Mouse (Mus musculus) c-Kit-positive CD71-positive TER-119-negative erythroid progenitor cells, embryonic 14.5 days (primary cell): ENCODE results near the gene Zfp14.

Source experiments
- DNase-seq: peaks from one replicate; pipeline ENCODE4 v3.0.0-alpha.2; 2013; ENCODE audit warnings: low read depth

Gene Zfp14

DNA sequence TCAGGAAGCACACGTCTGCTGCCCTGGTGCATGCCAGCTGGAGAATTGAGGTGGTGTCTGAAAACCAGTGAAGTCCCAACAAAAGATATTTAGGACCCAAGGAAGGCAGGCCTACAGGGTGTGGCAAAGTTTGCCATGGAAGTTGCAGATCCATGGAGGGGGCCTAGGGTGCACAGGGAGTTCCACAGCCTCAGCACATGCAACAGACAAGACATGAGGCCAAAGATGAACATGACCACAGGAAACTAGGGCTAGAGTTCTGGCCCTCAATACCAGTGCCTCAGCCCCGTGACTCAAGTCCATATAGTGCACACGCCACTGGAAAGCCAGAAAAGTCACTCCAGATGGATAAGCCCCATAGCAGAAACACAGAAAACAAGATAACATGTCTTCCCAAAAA lies 22.6 kb downstream of the Zfp14 start:
- DNase-seq: no peak

GRCm38 (mm10) chr7:30027331-30027730 lies 23.8 kb downstream of the Zfp14 start:
- no peak for DNase-seq

GRCm38 (mm10) chr7:30025358-30025757 lies 25.8 kb downstream of the Zfp14 start:
- DNase-seq: no peak

DNA sequence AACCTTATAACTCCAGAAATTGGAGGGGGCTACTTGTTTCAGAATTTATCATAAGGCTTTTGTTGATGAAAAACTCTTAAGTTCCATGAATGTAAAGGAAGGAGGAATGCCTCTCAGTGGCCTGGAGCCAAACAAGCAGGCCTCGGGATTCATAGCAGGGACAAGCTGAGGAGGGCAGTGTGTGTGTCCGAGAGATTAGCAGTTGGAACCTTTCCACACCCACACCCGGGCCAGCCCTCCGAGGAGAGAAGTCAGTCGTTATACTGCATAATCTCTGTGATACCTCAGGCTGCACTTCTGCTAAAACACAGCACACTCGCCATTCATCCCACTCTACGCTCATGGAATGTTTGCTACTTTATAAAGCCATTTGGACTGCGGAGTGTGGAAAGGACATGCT lies 27.4 kb downstream of the Zfp14 start:
- DNase-seq: no peak

DNA sequence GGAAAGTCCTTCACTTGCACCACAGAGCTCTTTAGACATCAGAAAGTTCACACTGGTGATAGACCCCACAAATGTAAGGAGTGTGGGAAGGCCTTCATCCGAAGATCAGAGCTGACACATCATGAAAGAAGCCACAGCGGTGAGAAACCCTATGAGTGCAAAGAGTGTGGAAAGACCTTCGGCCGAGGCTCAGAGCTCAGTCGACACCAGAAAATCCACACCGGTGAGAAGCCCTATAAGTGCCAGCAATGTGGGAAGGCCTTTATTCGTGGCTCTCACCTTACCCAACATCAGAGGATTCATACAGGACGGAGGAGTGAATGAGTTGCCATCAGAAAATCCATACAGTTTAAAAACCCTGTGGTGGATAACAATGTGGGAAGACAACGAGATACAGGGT lies 27.9 kb downstream of the Zfp14 start:
- DNase-seq: no peak

DNA sequence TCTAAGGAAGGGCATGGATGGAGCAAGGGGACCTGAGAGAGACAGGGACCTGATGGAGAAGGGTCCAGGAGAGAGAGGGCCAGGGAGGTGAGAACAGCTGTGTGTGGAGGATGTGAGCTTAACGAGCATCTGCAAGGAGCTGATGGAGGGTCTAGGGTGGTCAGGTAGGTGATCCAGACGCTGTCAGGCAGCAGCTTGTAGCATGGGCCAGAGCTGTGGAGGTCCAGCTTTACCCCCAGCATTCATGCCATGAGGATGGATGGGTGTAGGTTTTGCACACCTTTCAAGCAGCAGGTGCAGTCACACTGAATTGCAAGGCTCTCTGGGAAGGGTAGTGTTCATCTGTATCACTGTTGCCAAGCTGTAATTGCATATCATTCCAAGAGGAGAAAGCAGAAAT lies 31.6 kb downstream of the Zfp14 start:
- no peak for DNase-seq

DNA sequence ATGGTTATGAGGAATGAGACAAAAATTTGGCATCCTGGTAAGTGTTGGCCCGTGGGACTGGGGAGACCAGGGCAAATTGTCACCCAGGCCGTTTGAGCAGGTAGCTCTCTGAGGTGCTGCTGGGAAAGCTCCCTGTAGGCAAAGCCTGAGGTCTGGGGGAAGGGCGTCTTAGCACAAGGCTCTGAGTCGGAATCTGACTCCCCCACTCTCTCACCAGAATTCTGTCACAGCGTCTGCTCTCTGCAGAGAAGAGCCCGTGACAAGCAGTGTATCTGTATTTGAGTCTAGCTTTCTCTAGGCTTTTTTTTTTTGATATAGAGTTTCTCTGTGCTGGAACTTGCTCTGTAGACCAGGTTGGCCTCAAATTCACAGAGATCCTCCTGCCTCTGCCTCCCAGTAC lies 34.0 kb downstream of the Zfp14 start:
- DNase-seq: no peak

DNA sequence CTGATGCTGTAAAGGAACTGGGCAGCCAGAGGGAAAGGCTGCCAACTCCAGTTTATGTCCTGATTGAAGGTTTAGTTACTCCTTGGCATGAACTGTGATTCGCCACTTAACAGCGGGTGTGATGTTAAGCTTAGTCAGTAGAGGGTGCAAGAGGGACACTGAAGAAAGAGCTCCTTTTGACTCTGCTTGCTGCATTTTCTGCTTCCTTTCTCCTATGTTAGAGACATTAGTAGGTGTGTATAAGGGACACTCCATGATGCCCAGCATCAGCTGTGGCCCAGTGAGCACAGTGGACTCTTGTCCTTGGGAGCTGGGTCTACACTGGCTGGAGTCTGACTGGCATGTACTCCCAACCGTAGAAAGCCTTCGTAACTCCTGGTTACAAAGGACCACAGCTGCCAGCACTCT lies 38.2 kb downstream of the Zfp14 start:
- peak; percentile 35 for DNase-seq

DNA sequence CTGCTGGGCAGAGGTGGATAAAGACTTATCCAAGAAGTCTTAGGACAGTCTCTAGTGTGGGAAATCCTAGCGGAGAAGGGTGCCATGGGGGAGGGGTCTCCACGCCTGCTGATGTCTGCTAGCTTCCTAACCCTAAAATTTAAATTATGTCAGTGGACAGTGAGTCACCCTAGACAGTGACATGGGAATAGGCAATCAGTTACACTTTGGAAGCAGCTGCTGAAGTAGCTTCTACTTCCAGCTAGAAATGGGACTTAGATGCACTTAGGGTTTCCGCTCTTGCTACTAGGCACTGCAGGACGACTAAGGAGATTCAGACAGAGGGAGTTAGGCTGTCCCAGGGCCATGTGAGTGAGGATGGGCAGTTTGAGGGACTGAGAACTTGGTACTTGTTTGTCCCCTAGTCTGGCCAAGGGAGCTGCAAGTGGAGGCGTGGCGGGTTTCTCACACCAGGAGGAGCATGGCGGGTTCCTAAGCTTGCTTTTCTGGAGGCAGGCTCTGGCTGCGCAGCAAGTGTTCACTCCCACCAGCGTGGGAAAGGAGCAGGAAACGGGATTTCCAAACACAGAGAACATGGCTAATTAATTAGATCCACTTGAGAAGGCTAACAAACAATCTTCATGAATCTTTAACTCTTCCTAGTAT lies 40.5 kb downstream of the Zfp14 start:
- no peak for DNase-seq

- no peak for DNase-seq
Observed at GRCm38 (mm10) chr7:30009321-30010085, 41.7 kb downstream of the Zfp14 start.

GRCm38 (mm10) chr7:30008020-30008690 lies 43.0 kb downstream of the Zfp14 start:
- DNase-seq: no peak

DNA sequence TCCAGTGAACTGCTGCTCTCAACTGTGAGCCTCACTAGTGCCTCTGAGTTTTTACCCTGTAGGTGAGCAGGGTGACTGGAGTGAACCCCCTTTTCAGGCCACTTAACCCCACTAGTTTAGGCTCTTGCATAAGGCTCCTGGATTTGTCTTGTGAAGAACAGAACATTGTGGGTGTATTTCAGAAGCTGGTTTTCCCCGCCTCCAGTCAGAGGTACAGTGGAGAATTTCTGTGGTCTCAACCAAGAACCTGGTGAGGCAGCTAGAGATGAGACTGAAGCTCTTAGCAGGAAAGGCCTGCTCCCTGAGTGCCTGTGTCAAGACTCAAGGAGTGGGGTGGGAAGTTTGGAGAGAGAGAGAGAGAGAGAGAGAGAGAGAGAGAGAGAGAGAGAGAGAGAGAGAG lies 43.6 kb downstream of the Zfp14 start:
- no peak for DNase-seq

DNA sequence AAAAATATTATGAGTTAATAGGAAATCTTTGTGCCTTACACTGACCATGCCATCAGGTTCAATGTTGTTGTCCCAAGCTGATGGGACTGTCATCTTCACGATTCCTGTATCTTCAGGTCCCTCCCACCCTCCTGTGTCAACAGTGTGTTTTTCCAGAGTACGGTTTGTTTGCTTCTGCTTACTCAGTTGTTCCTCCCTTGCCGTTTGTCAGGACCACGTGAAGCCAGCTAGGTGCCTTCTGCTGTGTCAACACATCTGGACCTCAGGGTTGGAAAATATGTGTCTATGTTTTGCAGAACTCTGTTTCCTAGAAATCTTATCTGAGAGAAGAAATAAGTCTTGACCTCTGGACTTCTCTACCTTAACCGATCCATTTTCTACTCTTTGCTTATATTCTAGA lies 50.6 kb downstream of the Zfp14 start:
- no peak for DNase-seq

DNA sequence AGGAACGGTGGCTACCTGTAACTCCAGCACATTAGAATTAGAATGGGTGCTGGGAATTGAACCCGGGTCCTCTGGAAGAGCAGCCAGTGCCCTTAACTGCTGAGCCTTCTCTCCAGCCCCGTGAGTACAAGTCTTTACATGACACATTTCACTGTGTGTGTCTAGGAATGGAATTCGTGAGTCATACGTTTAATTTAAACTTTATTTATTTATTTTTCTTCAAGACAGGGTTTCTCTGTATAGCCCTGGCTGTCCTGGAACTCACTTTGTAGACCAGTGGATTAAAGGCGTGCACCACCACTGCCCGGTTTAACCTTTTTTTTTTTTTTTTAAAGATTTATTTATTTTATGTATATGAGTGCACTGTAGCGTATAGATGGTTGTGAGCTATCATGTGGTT lies 56.0 kb downstream of the Zfp14 start:
- DNase-seq: no peak

- DNase-seq: no peak
Observed at GRCm38 (mm10) chr7:29993340-29993739, 57.8 kb downstream of the Zfp14 start.

DNA sequence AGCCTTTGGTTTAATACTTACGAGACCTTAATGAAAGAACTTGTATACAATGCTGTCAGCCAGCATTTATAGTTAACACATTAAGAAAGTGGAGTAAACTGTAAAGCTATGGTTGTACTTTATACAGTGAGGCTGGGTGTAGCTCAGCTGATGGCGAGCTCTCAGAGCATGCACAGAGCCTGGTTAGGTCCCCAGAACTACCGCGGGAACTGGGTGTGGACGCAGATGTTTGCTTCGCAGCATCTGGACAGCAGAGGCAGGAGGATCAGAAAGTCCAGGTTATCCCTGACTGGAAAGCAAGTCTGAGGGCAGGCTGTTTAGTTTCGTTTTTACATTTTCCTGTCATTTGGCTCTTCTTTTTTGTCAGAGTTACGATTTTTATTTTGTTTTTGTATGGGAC lies 58.5 kb downstream of the Zfp14 start:
- DNase-seq: no peak

DNA sequence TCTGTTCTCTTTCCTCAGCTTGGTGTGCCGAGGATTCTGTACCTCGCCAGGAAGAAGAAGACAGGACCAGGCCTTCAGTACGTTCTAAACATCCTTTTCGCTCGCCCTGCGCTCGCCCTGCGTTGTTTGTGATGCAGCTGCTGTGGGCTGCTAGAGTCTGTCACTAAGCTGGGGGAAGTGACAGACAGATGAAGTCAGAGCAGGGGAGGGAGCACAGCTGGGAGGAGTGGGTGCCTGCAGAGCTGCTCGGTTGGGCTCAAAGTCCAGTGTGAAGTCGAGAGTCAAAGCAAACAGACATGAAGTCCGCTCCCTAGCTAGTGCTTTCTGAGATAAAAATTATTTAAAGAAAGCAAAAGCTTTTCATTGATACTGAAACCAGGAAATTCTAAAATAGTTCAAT lies 62.1 kb downstream of the Zfp14 start:
- no peak for DNase-seq

- no peak for DNase-seq
Observed at GRCm38 (mm10) chr7:29987551-29987950, 63.6 kb downstream of the Zfp14 start.
